Mouse (Mus musculus) gastrocnemius, postnatal 4 days (tissue): ENCODE results near the gene Magi1. TPM values are rescaled to one million over a fixed set of nuclear protein-coding genes. Genes with fewer than 3 reads are reported as not detected.

Experiments used
- DNase-seq, 2 experiments: peaks; one replicate each; pipeline ENCODE4 v3.0.0; 2021 to 2022; ENCODE audit warnings: low spot score in 2 of 2, mixed read lengths in 2 of 2
- total RNA-seq, 2 experiments: library from RNA; stranded (reverse); gene quantifications; 2 replicates each; pipeline ENCODE4 v1.2.3; 2021

Magi1 gene
- total RNA-seq, 2 experiments from 2014 or later = 13.2 to 16.6 TPM

DNA sequence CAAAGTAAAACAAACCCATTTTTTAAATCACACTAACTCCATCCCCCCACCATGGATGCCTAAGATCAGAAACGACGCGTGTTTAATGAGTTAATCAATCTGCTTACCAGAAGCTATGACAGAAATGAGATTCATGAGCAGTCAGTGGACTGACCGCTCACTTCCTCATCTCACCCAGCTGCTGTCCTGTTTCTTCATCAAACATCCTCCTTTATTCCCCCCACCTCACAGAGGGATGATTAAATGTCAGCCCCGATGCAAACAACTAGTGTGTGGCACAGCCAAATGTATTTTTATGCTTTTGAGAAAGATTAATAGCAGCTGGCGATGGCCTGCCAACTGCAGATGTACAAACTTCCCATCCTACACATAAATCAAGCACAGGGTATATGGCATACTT is 540.6 kb downstream of the Magi1 start:
- no peak for DNase-seq

DNA sequence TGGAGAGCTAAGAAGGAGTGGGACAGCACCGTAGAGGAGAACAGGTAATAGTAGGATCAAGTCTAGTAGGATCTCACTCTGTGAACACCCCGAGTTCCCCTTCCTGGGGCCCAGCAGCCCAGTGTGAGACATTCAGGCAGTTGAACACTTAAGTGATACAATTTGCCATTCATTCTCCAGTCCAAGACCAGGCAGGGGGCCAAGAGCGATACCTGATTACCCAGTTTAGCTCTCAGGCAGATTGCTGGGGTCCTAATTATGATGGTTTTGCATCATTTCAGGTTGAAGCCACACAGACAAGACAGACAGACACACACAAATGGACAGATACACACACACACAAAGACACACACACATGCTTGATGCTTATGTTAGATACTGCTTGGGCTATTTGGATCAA is 543.9 kb downstream of the Magi1 start:
- DNase-seq = no peak

DNA sequence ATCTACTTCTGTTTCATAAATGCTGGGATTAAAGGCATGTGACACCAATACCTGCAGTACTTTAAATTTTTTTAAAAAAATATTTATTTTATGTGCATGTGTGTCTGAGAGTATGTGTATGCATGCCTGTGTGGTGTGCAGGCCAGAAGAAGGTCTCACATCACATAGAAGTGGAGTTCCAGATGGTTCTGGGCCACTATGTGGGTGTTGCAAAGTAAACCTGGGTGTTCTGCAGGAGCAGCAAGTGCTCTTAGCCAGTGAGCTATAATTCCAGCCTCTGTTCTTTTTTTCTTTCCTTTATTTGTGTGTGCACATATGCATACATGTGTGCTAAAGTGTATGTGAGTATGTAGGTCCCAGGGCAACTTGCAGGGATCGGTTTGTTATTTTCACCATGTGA is 546.6 kb downstream of the Magi1 start:
- no peak for DNase-seq

DNA sequence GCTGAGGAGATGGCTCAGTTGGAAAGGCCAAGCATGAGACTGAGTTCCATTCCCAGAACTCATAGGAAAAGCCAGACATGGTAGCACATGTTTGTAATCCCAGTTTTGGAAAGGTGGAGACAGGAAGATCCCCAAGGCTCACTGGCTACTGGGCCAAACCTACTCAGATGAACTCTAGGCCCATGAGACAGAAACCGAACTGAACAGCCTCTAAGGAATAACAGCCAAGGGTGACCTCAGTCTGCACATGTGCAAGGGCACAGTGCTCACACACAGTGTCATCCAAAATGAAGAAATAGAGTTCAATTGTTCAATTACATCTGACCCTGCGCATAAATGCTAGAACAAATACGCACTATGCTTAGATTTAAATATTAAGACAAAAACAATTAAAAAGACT is 547.6 kb downstream of the Magi1 start:
- no peak for DNase-seq

DNA sequence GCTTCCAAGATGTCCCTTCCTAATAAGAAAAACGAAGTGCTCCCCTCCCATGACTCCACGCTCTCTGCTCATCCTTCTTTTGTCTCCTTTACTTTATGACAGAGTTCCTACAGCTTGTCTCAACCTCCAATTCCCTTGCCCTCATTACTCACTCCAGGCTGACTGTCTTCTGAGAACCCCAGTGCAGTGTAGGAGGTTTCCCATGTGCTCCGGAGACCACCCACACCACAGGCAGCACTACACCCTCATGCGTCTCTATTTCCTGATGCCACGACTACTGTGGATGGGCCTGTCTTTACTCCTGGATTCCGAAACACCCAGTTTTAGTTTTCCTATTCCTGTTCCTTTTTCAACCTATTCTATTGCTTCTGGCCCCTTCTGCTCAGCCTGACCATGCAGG is 549.9 kb downstream of the Magi1 start:
- no peak for DNase-seq

DNA sequence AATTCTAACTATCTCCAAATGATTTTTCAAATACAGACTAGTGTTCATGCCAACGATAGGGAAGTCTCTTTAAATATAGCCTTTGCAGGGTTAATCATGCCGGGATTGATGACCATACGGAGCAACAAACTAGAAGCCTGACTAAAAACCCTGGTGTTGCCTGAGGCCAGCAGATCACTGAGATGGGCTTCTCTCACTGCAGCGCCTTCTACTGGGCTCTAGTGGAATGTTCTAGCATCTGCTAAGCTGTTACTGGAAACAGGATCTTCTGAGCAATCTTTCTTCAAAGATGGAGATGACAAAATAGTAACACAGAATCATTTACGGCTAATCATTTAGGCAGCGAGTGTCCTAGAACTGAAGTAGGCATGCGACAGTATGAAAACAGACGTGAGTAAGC is 554.0 kb downstream of the Magi1 start:
- no peak for DNase-seq

DNA sequence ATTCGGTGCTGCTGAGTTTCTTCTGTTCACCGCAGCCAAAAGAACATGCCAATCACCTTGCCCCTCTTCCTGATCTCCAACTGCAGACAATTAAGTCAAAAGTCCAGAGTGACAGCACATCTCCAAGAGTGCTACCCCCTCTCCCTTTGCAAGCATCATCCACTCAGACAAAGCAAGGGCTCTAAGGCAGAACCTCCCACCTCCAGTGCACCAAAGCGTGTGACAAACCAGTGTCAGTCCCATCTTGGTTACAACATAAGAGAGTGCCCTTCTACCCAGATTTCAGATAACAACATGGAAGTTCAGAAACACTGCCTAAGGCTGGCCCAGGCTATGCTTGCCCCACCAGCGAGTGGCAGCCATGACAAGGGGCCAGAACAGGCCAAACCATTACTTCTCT is 554.9 kb downstream of the Magi1 start:
- no peak for DNase-seq

DNA sequence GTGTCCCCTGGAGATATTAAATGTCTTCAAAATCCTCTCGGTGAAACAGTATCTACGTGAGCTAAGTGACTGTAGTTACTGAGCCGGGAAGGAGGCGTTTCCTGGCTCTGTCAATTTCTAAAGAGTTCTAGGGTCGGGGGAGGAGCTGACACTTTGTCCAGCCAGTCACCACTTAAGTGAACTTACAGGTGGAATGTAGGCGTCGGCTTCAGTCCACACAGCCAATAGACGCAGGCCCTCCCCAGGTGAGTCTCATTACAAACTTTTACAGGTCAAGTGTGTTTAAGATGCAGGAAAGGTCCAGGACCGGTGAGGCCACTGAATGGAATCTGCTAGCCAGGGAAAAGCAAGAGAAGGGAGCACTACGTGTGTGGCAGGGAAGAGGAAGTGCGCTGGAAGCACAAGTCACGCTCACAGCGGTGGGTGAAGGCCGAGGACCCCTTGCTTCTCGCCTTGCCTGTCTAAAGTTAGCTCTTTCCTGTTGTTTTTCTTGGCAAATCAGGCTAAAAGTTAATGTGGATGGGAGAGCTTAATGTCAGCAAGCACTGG is 556.0 kb downstream of the Magi1 start:
- no peak for DNase-seq

DNA sequence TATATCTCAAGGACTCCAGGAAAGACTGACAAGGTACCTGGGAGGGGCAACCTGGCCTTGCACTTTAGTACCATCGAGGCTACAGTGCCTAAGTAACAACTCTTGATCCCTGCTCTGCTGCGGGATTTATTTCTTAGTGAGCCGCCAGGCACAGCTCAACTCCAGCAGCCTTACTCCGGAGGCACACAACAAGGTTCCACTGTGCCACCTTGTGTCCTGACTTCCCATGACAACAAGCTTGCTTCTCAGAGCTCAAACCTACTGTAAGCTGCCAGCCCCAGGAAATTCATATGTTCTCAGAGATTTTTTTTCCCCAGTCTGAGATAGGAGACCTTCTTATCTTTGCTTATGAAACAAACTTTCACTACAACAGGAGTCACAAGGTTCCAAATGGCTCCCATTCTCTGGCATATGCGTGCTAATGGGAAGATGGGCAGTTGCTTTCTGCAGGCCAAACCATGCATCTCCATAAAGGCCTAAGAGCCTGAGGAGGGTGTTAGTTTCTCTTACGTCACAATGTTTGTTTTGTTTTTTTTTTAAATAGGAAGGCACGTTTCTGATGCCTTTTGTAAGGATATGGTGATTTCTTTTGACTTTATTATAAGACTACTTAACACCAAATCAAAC is 556.8 kb downstream of the Magi1 start:
- no peak for DNase-seq

DNA sequence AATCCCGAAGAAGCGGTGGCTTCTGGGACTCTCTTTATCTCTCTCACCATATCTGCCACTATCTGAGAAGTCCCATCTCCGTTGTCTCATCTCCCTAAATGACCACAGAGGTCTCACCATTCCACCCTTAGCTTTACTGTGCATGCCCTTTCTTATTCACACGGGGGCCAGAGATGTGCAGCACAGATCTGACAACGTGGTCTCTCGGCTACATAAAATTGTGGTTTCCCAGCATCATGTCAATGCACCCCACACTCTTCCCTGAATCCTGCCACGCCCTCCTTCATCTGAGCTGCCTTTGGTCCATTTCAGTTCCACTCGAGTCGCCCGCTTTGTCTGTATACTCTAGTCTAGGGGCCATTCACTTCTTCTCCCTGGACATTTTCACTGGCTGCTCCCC is 557.6 kb downstream of the Magi1 start:
- DNase-seq = no peak

DNA sequence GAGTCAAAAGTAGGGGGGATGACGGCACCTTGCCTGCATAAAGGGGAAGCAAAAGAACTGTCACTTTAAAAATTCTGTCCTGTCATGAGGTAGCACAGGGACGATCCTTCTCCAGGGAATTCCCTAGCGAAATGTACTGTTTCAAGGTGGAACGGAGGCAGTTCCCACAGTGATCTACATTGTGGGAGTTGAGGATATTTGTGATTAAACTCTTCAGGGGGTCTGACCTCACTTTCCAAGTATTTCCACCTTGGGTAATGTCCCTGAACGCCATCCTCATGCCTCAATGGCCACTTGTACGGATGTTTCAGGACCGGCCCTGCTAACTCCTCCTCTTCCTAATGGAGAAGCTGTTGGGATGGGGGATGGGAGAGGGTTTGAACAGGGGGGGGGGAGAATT is 559.0 kb downstream of the Magi1 start:
- no peak for DNase-seq

DNA sequence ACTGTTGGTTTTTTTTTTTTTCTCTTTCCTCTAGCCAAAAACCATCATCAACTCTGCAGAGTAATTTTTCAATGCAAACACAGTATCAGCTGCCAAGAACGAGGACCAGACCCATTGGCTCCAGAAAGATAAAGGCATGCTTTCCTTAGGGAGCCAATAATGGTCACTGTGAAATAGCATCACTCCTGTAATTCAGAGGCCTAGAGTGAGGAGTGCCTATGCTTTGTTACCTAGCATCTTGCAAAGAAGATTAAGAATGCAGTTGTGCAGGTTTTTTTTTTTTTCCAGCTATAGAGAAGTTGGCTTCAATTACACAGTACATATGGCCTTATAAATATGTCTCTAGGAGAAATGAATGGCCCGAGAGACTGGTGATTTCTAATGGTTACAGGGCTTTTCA is 560.5 kb downstream of the Magi1 start:
- no peak for DNase-seq

DNA sequence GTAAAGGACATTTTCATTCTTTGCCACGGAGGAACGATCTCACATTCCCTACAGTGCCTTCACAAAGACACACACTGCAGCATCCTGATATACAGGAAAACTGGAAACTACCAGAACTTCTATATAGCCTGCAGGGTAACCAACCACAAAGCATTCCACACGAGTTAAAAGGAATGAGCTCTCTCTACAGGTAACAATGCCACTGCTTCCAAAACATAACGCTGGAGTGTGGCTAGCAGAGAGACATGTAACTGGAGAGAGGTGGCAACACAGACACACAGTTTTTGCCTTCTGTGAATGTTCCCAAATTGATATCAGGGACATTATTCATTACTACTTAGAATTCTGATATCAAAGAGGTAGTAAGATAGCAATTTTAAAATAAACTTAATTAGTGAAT is 564.2 kb downstream of the Magi1 start:
- no peak for DNase-seq

DNA sequence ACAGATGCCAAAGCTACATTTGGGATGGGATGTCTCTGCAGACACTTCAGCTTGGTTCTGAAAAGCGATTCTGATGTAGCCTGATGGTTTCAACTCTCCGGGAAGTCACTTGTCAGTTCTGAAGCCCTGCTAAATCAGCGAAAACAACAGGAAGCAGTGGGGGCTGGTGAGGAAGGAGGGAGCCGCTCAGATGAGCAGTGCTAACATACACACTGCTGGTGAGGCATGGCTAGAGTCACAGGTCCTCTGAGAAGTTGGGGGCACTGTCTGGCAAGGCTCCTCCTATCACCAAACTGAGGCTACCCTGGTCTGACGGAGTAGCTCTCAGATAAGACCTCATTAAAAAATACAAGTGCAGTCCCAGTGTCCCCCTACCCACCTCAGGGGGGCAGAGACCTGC is 565.3 kb downstream of the Magi1 start:
- no peak for DNase-seq

DNA sequence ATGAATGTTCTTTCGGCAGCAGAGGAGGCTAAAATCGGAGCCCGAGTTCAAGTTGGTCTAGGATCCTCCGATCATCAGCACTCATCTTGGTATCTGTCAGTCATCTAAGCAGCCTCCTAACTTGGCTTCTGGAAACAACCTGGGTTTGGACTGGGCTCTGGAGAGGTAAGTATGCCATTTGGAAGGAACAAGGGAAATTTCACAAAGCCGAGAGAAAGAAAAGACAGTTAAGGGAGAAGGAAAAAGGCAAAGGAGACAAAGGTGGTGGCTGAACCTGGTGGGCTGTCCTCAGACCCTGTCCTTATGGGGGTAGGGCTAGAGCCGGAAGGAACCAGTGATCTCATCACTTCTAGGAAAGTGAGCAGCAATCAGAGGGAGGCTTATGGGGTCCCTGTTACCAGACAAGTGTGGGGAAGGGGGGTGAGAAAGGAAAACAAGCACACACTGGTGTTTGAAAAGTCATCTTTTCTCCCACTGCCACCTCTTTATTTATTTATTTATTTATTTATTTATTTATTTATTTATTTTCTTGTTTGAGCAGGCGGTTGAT is 565.8 kb downstream of the Magi1 start:
- no peak for DNase-seq

DNA sequence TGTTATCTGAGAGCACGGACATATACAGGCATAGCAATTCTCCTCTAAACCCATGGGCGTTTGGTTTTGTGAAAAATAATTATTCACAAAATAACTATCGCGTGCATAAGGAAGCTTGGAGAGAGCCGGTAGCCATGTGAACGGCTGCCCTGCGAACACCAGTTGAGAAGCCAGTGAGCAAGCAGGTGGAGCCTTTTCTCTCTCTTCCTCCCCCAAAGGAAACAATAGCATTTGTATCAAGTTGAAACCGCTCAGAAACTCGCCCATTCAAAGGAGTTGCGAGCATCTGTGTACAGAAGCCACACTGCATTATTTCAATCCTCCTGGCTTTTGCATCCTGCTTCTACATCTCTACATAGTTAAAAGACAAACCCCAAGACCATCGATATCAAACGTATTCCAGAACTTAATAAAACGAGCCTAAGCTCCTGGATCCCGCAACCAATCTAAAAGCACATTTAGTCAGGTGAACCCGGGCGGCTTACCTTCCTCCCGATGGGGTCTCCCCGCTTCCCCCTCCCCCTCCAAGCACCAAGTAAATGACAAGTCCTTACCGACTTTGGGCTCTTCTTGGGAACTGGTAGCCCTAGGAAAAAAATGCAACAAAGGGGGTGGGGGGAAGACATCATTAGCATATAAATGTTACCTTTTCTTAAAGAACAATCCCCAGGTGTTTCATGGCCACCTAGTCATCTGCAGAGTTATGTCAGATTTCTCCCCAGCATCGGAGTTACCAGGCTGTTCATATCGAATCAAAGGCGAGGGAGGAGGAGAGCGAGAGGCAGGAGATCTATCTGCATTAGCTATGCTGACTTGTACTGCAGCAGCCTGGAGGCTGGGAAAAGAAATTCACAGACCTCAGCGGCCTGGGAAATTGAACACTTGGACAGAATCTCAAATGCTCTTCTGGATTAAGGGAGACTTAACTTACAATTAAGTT is 566.8 kb downstream of the Magi1 start:
- no peak for DNase-seq

DNA sequence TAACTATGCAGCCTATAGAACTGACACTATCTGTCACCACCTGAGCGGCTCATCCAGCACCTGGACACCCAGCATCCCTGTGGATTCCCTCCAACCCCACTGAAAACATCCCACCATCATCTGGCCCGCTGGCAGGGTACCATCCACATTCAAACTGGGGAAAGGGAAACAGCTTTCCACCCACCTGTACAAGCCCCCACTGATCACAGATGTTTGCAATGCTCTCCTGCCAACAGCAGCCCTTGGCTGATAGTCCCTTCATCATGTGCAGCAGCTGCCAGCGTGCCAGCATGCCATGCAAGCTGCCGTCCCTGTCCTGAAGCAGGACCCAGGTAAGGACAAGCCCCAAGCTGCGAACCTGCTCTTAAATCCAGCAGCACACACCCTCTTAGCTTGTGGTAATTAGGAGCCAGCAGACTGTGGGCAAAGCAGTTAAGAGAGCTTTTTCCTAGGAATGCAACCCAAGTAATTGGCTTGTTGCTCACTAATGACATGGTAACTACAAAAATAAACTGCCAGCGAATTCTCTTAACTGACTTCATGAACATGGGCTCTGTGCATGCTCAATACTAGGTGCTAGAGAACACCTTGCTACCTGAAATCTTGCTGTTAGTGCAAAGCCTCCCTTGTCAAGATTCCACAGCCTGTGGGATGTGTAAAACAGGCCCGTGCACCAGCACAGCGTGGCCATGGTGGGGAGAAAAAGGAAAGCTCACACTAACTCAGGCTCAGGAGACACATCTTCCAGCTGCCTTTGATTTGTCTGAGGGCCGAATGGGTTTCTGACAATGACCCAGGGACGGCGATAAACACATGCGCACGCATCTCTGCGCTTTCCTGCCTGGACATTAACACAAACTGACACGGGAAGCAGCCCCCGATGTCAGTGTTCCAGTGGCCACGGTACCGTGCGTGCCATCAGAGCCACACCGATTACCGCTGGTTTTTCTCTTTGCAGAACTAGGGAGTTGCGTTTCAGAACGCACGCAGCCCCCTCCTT is 568.2 kb downstream of the Magi1 start:
- DNase-seq = no peak

DNA sequence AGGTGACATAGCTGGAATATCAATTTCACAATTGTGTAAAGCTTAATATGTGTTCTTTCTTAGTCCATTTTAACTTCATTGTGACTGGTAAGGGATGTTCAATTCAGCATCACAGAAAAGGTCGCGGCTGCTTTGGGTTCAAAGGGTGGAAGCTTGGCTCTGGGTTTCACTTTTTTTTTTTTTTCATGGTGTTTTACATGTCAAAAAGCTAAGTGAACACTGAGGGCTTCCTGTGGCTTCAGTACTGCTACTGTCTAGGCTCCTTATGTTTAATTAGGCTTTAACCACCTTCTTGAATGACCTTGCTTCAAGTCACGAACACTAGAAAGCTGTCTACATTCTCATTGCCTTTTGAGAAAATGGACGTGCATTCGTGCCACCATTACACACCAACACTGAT is 579.4 kb downstream of the Magi1 start:
- no peak for DNase-seq

DNA sequence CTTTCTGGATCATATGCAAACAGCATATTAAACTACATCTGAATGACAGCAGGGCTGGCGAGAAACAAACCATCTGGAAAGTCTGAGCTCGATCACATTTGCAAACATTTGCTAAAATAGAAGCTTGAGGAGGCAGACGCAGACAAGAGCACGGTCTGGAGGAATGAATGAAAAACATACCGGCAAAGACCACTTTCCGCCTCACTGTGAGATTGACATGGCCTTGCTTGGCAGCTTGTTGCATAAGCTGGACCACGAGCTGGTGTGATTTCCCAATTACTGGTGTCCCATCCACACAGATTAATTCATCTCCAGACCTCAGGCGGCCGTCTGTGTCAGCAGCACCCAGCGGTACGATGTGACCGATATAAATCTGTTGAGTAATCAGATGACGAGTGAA is 584.3 kb downstream of the Magi1 start:
- DNase-seq = no peak

DNA sequence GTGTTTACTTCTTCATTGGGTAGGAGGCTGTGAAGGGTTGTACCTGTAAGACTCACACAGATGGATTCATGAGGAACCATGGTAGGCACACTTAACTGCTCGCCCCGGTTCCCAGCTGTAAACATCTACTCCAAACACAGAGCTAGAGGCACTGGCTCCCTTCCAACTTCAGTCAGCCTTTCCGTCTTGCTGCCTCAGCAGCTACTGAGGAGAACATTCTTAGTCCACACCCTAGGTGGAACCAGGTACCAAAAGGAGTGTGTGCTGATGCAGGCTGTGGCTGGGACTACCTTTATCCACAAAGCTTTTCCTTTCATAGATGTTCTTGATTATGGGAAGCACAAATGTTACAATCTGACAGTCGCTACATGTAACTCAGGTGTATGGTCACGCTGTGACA is 585.8 kb downstream of the Magi1 start:
- no peak for DNase-seq

DNA sequence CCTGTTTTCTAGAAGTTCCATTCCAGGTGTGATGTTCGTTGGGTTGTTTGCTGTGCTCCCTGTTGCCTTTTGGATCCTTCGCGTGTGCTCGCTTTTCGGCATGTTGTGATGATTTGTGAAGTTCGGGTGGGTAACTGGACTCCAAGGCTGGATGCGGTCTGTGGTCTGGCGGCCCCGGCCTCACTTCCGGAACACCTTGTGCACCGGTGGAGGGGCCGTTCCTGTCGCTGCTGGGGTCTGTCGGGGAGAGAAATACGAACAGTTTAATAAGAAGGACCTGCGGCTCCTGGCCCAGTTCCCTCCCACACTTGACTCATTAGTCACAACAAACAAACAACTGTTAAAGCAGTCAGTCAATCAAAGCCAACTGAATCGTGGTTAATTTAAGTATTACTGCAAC is 605.0 kb downstream of the Magi1 start:
- DNase-seq = no peak
